Mouse (Mus musculus) telencephalon, adult 2 months (tissue): ENCODE results near the gene Fcer1a.
"Not testable (repeated sequence)": the region's sequence is repeated elsewhere in the genome, so short reads cannot be mapped to it uniquely, and the experiment has no call there.

Source experiments
- DNase-seq: peaks from one replicate; pipeline ENCODE4 v3.0.0-alpha.2; 2011; ENCODE audit warnings: low read depth, low spot score

The Fcer1a gene

GRCm38 (mm10) chr1:173227081-173227480 is at the start of gene Fcer1a:
Fcer1a (minus strand) TSS chr1:173227214.
- no peak for DNase-seq

- DNase-seq: no peak
Measured at GRCm38 (mm10) chr1:173265701-173266100, 38.7 kb upstream of the Fcer1a start, which contains the start of gene Olfr418. Olfr418 (plus strand) TSS chr1:173266001.

GRCm38 (mm10) chr1:173249888-173250287 is 22.9 kb upstream of the Fcer1a start:
- no peak for DNase-seq

DNA sequence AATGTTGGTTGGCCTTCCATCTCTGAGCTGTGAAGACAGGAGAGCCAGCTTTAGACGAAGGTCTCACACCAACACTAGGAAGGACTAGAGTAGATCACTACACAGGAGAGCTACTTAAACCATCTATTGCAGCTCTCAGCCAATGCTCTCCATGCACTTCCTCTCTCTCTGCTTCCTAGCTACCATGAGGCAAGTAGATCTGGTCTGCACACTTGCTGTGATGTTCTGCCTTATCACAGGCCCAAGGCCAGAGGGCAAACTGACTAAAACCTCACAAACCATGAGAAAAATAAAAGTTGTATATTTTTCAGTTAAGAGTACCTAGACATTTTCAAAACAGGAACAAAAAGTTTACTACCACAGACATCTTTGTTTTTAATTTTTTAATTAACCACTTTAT is 10.0 kb upstream of the Fcer1a start:
- DNase-seq: not testable (repeated sequence)

- DNase-seq: no peak
Measured at GRCm38 (mm10) chr1:173216481-173216880, 10.5 kb downstream of the Fcer1a start.

- DNase-seq: no peak
Measured at GRCm38 (mm10) chr1:173212092-173212491, 14.9 kb downstream of the Fcer1a start, which contains the start of gene Olfr1404. Olfr1404 (plus strand) TSS chr1:173212392.

GRCm38 (mm10) chr1:173197508-173197907 is 29.5 kb downstream of the Fcer1a start, which contains the start of gene Olfr218:
Olfr218 (plus strand) TSS chr1:173197808.
- DNase-seq: no peak

DNA sequence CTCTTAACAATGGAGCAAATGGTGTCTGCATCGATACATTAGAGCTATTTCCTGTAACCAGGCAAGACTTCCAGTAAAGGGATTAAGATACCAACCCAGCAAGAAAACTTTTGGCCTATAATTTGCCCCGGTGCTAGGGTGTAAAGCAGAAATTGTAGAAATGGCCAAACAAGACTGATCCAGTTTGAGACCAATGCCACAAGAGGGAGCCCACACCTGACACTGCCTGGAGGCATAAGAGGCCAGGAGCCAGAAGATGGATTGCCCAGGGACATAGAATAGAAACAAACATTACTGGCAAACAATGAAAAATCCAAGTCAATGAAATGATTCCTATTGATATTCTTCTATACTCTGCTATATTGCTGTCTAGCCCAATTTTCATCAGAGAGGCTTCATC is 30.7 kb downstream of the Fcer1a start:
- DNase-seq: no peak

GRCm38 (mm10) chr1:173192059-173192458 is 35.0 kb downstream of the Fcer1a start:
- DNase-seq: no peak

DNA sequence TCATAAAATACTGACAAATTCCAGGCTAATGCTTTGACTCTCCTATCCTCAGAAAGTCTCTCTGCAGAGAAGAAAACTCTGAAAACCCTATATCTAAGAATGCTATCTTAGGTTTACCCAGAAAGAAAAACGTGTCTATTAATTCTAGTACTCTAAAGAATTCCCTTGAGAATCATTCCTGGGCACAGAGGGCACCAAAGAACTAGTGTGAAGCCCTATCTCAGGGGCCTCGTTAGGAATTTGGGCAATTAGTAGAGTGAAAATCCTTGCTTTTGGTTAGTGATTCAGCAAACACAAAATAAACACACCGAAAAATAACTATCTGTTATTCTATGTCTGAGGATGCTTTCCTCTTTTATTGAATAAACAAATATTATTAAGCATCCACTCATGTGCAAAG is 36.5 kb downstream of the Fcer1a start, which contains the start of gene Olfr1406:
Gene Olfr1406 (minus strand): TSS at position 101 of the 400 bp plus-strand sequence.
- no peak for DNase-seq

DNA sequence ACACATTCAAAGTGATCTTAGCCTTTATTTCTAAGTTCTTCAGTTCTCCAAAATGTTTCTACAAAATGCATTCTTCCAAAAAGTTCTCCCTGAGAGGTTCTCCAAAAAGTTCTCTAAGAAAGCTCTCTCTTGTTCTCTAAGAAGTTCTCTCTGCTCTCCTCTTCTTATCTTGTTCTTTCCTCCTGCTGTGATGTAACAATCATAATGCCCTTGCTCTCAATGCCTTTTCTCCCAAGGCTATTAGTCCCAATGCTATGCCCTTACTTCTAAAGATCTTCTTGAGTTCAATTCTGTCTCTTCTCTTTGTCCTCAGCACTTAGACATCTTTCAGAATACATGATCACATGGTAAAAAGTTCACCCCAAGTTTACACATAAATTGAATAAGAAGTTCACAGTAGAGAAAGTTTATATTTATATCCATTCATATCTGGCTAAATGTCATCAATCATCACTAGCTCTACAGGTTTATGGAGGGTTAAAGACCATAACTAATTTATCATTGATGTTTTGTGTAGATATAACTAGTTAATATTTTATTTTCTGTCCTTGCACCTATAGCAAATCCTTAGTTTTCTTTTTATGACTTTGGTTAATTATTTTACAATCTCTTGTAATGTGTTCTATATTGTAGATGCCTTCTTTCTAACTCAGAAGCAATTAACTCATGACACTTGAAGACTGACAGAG is 52.7 kb downstream of the Fcer1a start:
- DNase-seq: no peak
